Mouse (Mus musculus) mammary gland, adult 2 months (tissue): Measurements from ENCODE around the gene Defa25. TPM values are rescaled to one million over a fixed set of nuclear protein-coding genes. Genes with fewer than 3 reads are reported as not detected.

ENCODE experiments used
- polyA plus RNA-seq: library from polyadenylated mRNA; depleted of rRNA; stranded (reverse); fragments of >200 nt; gene quantifications from 2 replicates; pipeline ENCODE4 v1.2.3, GENCODE M21; 2012; ENCODE audit warnings: low replicate concordance; rRNA removed

The Defa25 gene
- polyA plus RNA-seq, result not detected in 2 replicates

DNA sequence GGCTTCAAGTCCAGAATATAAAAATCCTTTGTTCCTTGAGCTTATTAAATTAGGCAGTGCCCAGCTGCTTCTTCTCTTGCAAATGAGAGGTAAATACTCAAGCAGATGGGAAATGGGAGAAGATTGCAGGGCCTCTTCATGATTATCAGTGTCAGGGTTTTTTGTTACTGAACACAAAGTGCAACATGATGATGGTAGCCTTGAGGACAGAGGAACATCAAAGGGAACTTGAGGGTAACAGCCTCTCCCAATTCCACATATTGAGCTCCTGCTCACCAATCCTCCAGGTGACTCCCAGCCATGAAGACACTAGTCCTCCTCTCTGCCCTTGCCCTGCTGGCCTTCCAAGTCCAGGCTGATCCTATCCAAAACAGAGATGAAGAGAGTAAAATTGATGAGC is at the start of gene Defa25:
TSS of gene Defa25 (plus strand) at position 301 of the 400 bp plus-strand sequence.

DNA sequence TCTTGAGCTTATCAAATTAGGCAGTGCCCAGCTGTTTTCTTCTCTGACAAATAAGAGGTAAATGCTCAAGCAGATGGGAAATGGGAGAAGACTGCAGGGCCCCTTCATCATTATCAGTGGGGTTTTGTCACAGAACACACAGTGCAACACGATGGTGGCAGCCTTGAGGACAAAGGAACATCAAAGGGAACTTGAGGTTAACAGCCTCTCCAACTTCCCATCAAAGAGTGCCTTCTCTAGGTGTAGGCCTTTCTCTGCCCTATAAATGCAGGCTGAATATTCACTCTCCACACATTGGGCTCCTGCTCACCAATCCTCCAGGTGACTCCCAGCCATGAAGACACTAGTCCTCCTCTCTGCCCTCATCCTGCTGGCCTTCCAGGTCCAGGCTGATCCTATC is 29.5 kb upstream of the Defa25 start, which contains the start of gene Defa23:
TSS of gene Defa23 (plus strand) at position 301 of the 400 bp plus-strand sequence.

DNA sequence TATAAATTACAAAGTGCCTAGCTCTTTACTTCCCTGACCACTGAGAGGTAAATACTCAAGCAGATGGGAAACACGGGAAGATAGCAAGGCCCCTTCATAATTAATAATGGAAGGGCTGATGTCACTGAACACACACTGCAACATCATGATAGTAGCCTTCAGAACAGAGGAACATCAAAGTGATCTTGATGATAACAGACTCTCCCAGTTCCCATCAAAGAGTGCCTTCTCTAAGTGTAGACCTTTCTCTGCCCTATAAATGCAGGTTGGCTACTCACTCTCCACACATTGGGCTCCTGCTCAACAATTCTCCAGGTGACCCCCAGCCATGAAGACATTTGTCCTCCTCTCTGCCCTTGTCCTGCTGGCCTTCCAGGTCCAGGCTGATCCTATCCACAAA is 19.5 kb upstream of the Defa25 start, which contains the start of gene Defa35:
TSS of gene Defa35 (plus strand) at position 301 of the 400 bp plus-strand sequence.

DNA sequence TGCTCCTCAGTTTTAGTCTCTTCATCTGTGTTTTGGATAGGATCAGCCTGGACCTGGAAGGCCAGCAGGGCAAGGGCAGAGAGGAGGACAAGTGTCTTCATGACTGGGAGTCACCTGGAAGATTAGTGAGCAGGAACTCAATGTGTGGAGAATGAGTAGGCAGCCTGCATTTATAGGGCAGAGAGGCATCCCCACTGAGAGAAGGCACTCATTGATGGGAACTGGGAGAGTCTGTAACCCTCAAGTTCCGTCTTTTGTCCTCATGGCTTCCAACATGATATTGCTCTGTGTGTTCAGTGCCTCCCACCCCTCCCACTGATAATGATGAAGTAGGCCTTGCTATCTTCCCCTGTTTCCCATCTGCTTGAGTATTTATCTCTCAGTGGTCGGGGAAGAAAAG is 11.7 kb downstream of the Defa25 start, which contains the start of gene Gm14851:
TSS of gene Gm14851 (minus strand) at position 101 of the 400 bp plus-strand sequence.

DNA sequence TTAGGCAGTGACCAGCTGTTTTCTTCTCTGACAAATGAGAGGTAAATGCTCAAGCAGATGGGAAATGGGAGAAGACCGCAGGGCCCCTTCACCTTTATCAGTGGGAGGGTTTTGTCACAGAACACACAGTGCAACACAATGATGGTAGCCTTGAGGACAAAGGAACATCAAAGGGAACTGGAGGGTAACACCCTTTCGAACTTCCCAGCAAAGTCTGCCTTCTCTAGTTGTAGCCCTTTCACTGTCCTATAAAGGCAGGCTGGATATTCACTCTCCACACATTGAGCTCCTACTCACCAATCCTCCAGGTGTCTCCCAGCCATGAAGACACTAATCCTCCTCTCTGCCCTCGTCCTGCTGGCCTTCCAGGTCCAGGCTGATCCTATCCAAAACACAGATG is 50.1 kb downstream of the Defa25 start, which contains the start of gene Defa30:
TSS of gene Defa30 (plus strand) at position 301 of the 400 bp plus-strand sequence.

Other genes starting within 250 kb of the Defa25 start
- not detected in 2 replicates for gene Defb33, start 191.8 kb upstream of the Defa25 start, polyA plus RNA-seq
- 0.65 and 0.74 TPM in 2 replicates for gene Gm15056, start 181.8 kb upstream of the Defa25 start, polyA plus RNA-seq
- gene Gm6040, start 162.4 kb upstream of the Defa25 start, polyA plus RNA-seq, result not detected in 2 replicates
- not detected in 2 replicates for gene AY761185, start 139.7 kb upstream of the Defa25 start, polyA plus RNA-seq
- gene Defa21, start 58.9 kb upstream of the Defa25 start, polyA plus RNA-seq, result not detected in 2 replicates
- not detected in 2 replicates for gene Defa23, start 29.4 kb upstream of the Defa25 start, polyA plus RNA-seq
- gene Defa35, start 19.4 kb upstream of the Defa25 start, polyA plus RNA-seq, result not detected in 2 replicates
- gene Gm14851, start 11.6 kb downstream of the Defa25 start, polyA plus RNA-seq, result not detected in 2 replicates
- gene Defa30, start 50.2 kb downstream of the Defa25 start, polyA plus RNA-seq, result not detected in 2 replicates
- not detected in 2 replicates for gene Defa22, start 77.8 kb downstream of the Defa25 start, polyA plus RNA-seq
- gene Defa31, start 107.2 kb downstream of the Defa25 start, polyA plus RNA-seq, result not detected in 2 replicates
- not detected in 2 replicates for gene Gm15293, start 117.1 kb downstream of the Defa25 start, polyA plus RNA-seq
- gene Gm15292, start 165.3 kb downstream of the Defa25 start, polyA plus RNA-seq, result not detected in 2 replicates
- not detected in 2 replicates for gene Defa27, start 231.1 kb downstream of the Defa25 start, polyA plus RNA-seq
- gene Defa29, start 242.6 kb downstream of the Defa25 start, polyA plus RNA-seq, result not detected in 2 replicates